Mouse (Mus musculus): ENCODE data around the gene Pccb. TPM values are rescaled to one million over a fixed set of nuclear protein-coding genes. Genes with fewer than 3 reads are reported as not detected.

Pccb gene
- polyA plus RNA-seq, 1 experiment = 73.7 TPM

DNA sequence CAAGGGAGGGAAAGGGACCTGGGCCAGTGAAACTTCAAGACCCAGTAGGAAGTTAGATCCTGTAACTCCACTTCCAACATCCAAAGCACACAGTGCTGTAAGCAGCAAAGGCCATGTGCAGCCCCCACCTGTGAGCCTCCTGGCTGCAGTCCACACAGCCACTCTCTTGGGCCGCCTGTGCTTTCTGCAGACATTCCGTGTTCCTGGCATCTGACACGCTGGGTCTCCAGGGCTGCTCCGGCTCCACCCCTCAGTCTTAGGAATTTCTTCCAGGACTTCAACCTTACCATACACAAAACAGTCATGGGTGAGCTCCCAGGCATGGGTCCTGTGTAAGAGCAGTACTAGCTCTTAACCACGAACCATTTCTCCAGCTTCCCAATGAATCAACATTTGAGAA is 55.4 kb downstream of the Pccb start:
- 28% methylated on average over 5 of the region's 5 CpGs for WGBS
- Histone ChIP-seq H3K27me3 (ENCODE audit: control insufficient read depth, insufficient read depth, low read length) (no peaks in the 10 kb centered on the region), H3K4me1 (ENCODE audit: control insufficient read depth, insufficient read depth, low read length) (no peaks in the 10 kb centered on the region; the same call in 1 of the 2 replicates), H3K4me3 (replicated peaks; ENCODE audit: insufficient read depth, low read depth, low read length) (no peak overlapping the region), H3K27ac (ENCODE audit: insufficient read depth, low read length) (no peak overlapping the region)
- peak in 1 of 2 experiments; percentile 24 for DNase-seq
- no peak for TF ChIP-seq CTCF (IDR thresholded peaks at IDR 0.05; ENCODE audit: borderline replicate concordance, insufficient read depth, low read depth, low read length)
- TF ChIP-seq POLR2A (IDR thresholded peaks at IDR 0.05; ENCODE audit: borderline replicate concordance, insufficient read depth, low read length) = no peak

- WGBS = 97% methylated on average over 5 of the region's 5 CpGs
- no peak for TF ChIP-seq POLR2A (IDR thresholded peaks at IDR 0.05; ENCODE audit: borderline replicate concordance, insufficient read depth, low read length)
- TF ChIP-seq CTCF (IDR thresholded peaks at IDR 0.05; ENCODE audit: borderline replicate concordance, insufficient read depth, low read depth, low read length) = no peak
- DNase-seq = no peak
- Histone ChIP-seq H3K4me3 (replicated peaks; ENCODE audit: insufficient read depth, low read depth, low read length) (no peak overlapping the region), H3K27me3 (ENCODE audit: control insufficient read depth, insufficient read depth, low read length) (no peaks in the 10 kb centered on the region), H3K4me1 (ENCODE audit: control insufficient read depth, insufficient read depth, low read length) (no peaks in the 10 kb centered on the region; the same call in 1 of the 2 replicates), H3K27ac (ENCODE audit: insufficient read depth, low read length) (no peak overlapping the region)
Measured at GRCm38 (mm10) chr9:100978666-100979065, 56.0 kb downstream of the Pccb start.

DNA sequence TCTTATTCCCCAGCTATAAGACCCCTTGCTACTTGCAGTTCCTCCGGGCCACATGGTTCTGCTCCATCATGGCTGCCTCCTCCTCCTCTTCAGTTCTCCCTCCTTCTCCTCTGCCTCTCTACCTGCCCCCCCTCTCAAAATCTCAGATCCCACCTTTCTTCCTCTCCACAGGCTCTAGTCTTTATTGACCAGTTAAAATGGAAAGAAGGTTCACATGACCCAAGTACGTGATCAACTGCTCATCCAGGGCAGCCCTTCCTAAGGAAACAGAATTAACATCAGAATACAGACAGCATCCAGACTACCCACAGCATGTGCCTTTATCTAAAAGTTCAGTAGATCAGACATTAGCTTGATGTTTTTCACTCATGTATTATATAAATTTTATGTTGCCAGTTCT is 65.2 kb downstream of the Pccb start:
- Histone ChIP-seq H3K27ac (ENCODE audit: insufficient read depth, low read length) (no peak overlapping the region), H3K4me3 (replicated peaks; ENCODE audit: insufficient read depth, low read depth, low read length) (no peak overlapping the region), H3K4me1 (ENCODE audit: control insufficient read depth, insufficient read depth, low read length) (no peaks in the 10 kb centered on the region), H3K27me3 (ENCODE audit: control insufficient read depth, insufficient read depth, low read length) (no peaks in the 10 kb centered on the region)
- no peak for DNase-seq
- 91% methylated on average over 2 of the region's 2 CpGs for WGBS
- TF ChIP-seq POLR2A (IDR thresholded peaks at IDR 0.05; ENCODE audit: borderline replicate concordance, insufficient read depth, low read length) (no peak), CTCF (IDR thresholded peaks at IDR 0.05; ENCODE audit: borderline replicate concordance, insufficient read depth, low read depth, low read length) (no peak)

DNA sequence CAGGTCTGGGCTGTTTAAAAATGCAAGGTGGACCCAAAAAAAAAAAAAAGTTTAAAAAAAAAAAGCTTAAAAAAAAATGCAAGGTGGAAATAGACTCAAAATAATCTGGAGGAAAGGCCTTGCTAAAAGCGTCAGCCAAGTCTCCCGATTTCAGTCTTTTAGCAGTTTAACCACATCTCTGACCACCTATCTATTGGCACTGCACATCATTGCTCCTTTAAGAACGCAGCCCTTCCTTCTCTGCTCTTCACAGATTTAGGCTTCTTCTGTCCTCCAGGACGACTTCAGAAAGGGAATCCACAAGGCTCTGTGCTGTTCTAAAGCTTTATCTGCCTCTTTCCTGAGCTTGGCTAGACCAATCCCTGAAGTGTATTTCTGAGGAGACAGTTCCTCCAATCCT is 70.6 kb downstream of the Pccb start:
- H3K27ac ChIP-seq (ENCODE audit: insufficient read depth, low read length) = no peak overlapping the region
- 86% methylated on average over 4 of the region's 4 CpGs for WGBS
- no peak overlapping the region for H3K4me3 ChIP-seq (replicated peaks; ENCODE audit: insufficient read depth, low read depth, low read length)

GRCm38 (mm10) chr9:100963428-100963912 is 71.2 kb downstream of the Pccb start:
- H3K27ac ChIP-seq (ENCODE audit: insufficient read depth, low read length) = no peak overlapping the region
- no peak overlapping the region for H3K4me3 ChIP-seq (replicated peaks; ENCODE audit: insufficient read depth, low read depth, low read length)
- no peak for DNase-seq
- TF ChIP-seq CTCF (IDR thresholded peaks at IDR 0.05; ENCODE audit: borderline replicate concordance, insufficient read depth, low read depth, low read length) (no peak), POLR2A (IDR thresholded peaks at IDR 0.05; ENCODE audit: borderline replicate concordance, insufficient read depth, low read length) (no peak)
- no peaks in the 10 kb centered on the region for H3K4me1 ChIP-seq (ENCODE audit: control insufficient read depth, insufficient read depth, low read length)
- WGBS = 98% methylated on average over 1 of the region's 1 CpGs
- no peaks in the 10 kb centered on the region for H3K27me3 ChIP-seq (ENCODE audit: control insufficient read depth, insufficient read depth, low read length)

More for the DNA sequence above, 70.6 kb downstream of the Pccb start:
- Histone ChIP-seq H3K4me1 (ENCODE audit: control insufficient read depth, insufficient read depth, low read length) (no peaks in the 10 kb centered on the region), H3K27me3 (ENCODE audit: control insufficient read depth, insufficient read depth, low read length) (no peaks in the 10 kb centered on the region)
- TF ChIP-seq CTCF (IDR thresholded peaks at IDR 0.05; ENCODE audit: borderline replicate concordance, insufficient read depth, low read depth, low read length) = no peak
- no peak for TF ChIP-seq POLR2A (IDR thresholded peaks at IDR 0.05; ENCODE audit: borderline replicate concordance, insufficient read depth, low read length)
- DNase-seq = no peak

DNA sequence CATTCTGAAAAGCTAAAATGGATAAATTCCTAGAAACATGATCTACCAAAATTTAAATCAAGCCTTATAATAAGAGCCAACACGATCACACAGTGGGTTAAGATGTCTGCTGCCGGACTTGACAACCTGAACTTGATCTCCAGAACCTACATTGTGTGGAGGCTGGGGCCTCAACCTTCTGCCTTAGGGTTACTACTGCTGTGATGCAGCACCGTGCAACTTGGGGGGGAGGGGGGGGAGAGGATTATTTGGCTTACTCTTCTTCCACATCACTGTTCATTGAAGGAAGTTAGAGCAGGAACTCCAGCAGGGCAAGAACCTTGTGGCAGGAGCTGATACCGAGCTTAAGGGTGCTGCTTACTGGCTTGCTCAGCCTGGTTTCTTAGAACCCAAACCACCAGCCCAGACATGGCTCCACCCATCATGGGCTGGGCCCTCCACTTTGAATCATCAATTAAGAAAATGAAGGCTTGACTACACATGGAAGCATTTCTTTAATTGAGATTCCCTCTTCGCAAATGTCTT is 71.7 kb downstream of the Pccb start:
- H3K27me3 ChIP-seq (ENCODE audit: control insufficient read depth, insufficient read depth, low read length) = no peaks in the 10 kb centered on the region
- TF ChIP-seq CTCF (IDR thresholded peaks at IDR 0.05; ENCODE audit: borderline replicate concordance, insufficient read depth, low read depth, low read length) (no peak), POLR2A (IDR thresholded peaks at IDR 0.05; ENCODE audit: borderline replicate concordance, insufficient read depth, low read length) (no peak)
- H3K4me1 ChIP-seq (ENCODE audit: control insufficient read depth, insufficient read depth, low read length) = no peaks in the 10 kb centered on the region
- WGBS = 70% methylated on average over 5 of the region's 5 CpGs
- DNase-seq = no peak
- no peak overlapping the region for H3K27ac ChIP-seq (ENCODE audit: insufficient read depth, low read length)
- H3K4me3 ChIP-seq (replicated peaks; ENCODE audit: insufficient read depth, low read depth, low read length) = no peak overlapping the region

DNA sequence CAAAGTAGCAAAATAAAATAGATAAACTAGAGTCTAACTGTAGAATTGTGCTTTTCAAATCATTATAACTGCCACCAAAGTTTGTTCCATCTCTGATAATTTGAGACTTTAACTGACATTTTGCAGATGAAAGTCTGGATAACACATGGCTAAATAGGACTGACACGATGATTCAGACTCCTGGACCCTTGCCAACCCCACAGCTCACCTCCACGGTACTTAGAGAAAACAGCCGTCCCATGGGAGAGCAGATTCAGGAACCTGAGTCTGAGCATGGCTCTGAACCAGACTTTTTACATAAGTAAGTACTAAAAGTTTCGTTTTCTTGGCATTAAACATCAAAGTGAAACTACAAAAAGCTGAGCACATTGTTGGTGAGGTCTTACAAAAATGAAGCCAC is 83.2 kb downstream of the Pccb start:
- peak; percentile 70 to 84 for DNase-seq
- 15% methylated on average over 4 of the region's 4 CpGs for WGBS
- TF ChIP-seq CTCF (IDR thresholded peaks at IDR 0.05; ENCODE audit: borderline replicate concordance, insufficient read depth, low read depth, low read length) (no peak), POLR2A (IDR thresholded peaks at IDR 0.05; ENCODE audit: borderline replicate concordance, insufficient read depth, low read length) (no peak)

GRCm38 (mm10) chr9:100944677-100945365 is 89.9 kb downstream of the Pccb start:
- WGBS = 98% methylated on average over 5 of the region's 5 CpGs
- Histone ChIP-seq H3K27ac (ENCODE audit: insufficient read depth, low read length) (no peak overlapping the region), H3K4me1 (ENCODE audit: control insufficient read depth, insufficient read depth, low read length) (peaks cover 2% of the 10 kb centered on the region; the same call in 1 of the 2 replicates), H3K4me3 (replicated peaks; ENCODE audit: insufficient read depth, low read depth, low read length) (no peak overlapping the region), H3K27me3 (ENCODE audit: control insufficient read depth, insufficient read depth, low read length) (no peaks in the 10 kb centered on the region)
- no peak for DNase-seq
- TF ChIP-seq CTCF (IDR thresholded peaks at IDR 0.05; ENCODE audit: borderline replicate concordance, insufficient read depth, low read depth, low read length) = no peak
- no peak for TF ChIP-seq POLR2A (IDR thresholded peaks at IDR 0.05; ENCODE audit: borderline replicate concordance, insufficient read depth, low read length)

More for the DNA sequence above, 83.2 kb downstream of the Pccb start:
- H3K27ac ChIP-seq (ENCODE audit: insufficient read depth, low read length) = no peak overlapping the region
- no peaks in the 10 kb centered on the region for H3K27me3 ChIP-seq (ENCODE audit: control insufficient read depth, insufficient read depth, low read length)
- no peak overlapping the region for H3K4me3 ChIP-seq (replicated peaks; ENCODE audit: insufficient read depth, low read depth, low read length)
- peaks cover 3% of the 10 kb centered on the region; the same call in 1 of the 2 replicates for H3K4me1 ChIP-seq (ENCODE audit: control insufficient read depth, insufficient read depth, low read length)
